Mouse (Mus musculus) adrenal gland, adult 18-20 months (tissue): ENCODE measurements around the gene Mtf1. TPM values are rescaled to one million over a fixed set of nuclear protein-coding genes. Genes with fewer than 3 reads are reported as not detected.

ENCODE experiments used
- DNase-seq, 2 experiments: peaks; one replicate each; pipeline ENCODE4 v3.0.0; 2021 to 2022; ENCODE audit warnings: low spot score in 2 of 2
- total RNA-seq, 2 experiments: library from RNA; stranded (reverse); gene quantifications; 1 replicate in 1 of 2; 2 replicates in 1 of 2; pipeline ENCODE4 v1.2.3; 2021

Gene Mtf1
- total RNA-seq, 2 experiments from 2014 or later = 27.0 TPM

DNA sequence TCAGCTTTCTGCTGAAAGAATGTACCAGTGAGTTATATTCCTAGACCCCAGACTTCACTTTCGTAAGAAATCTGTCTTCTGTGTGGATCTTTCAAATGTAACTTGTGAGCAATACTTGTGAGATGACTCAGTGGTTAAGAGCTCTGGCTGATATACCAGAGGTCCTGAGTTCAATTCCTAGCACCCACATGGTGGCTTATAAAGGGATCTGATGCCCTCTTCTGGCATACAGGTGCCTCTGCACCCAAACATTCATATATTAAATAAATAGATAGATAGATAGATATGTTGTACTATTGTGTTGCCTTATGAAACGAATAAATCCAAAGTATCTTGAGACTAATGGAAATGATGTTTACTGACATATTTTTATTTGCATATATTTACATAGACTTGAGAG lies 5.0 kb upstream of the Mtf1 start:
- no peak for DNase-seq

DNA sequence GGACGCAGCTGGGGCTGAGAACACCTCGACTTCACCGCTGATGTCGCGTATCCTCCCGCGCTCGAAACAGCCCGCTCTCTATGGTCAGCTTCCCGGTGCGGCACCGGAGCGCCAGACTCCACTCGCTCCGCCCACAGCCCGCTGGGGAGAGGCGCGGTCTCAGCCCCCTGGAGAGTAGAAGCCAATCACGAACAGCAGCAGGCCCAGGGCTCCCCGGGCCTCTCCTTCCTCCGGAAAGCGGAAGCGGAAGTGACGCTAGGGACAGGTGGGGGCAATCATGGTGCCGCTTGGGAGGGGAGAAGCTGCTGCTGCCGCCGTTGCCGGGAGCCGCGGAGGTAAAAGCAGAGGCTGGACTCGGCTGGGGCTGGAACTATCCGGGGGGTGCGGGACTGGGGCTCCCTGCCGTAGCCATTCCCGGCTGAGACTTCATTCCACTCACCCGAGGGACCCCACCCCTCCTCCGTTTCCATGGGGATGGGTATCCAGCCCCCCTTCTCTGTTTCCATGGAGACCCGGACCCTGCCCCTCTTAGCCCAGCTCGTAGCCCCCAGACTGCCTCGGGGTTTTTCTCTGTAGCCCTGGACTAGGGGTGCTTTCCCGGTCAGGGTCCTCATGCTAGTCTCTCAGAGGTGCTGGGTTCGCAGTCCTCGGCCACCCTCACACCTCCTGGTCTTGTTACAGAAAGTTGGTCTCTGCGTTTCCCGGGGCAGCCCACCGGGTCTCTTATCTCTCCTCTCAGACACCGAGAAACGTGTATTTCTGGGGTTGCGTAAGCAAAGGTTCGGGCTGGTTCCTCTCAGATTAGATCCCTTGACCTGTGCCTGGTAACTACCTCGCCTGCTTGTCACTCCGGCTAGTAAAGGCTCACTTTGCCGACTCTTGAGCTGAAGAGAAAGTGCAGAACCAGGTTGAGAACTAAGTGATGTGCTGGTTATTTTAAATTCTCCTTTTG lies 681 bp downstream of the Mtf1 start:
- peak; percentile 94 for DNase-seq

DNA sequence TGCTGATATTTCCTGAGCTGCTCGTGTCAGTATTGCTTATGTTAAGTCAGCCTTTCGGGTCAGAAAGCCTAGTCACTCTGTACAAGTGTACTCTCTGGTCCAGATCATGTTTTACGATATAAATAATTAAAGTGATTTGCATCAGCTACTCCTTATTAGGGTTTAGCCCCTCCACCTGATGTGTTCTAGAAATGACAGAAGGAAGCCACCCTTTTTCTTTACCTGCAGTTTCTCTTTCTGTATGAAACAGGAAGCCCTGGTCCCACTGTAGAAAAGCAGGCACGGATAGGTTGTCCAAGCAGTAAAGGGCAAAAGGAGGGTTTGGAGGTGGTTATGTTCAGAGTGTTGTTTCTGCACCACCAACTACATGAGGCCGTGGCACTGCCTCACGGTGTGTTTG lies 1.5 kb downstream of the Mtf1 start:
- no peak for DNase-seq

DNA sequence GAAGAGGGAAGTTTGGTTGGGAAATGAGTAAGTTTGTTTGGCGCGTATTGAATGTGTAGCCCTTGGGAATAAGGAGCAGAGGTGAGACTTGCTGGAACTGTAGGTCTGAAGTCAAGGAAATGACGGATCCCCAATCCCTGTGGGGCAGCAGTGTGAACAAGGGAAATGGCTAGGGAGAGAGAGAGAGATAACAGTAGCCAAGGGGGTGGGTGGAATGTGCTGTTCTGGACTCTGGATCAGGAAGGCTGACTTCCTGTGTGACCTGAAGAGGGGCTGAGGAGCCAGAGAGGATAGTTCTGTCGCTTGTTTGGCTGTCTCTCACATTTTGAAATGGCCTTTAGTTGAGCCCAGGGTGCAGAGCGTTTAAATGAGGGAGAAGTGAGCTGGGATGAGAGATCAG lies 6.6 kb downstream of the Mtf1 start:
- DNase-seq = no peak

- DNase-seq = no peak
These were observed 7.4 kb downstream of the Mtf1 start for GRCm38 (mm10) chr4:124809136-124809883.

DNA sequence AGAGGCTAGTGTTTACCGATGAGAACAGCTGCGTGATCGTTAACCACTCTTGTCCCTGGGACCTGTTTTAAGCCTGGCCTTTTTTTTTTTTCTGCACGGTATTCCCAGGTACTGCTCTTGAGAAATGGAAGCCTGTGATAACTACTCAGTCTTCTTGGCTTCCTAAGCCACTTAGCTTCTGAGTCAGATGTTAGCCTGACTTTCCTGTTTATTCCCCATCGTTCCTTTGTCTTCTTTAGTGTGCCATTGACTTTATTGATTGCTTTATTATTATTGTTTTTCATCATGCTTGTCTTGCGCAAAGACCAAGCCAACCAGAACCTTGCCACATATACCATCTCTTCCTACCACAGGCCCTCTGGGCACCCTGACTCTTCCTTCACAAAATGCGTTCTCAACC lies 8.2 kb downstream of the Mtf1 start:
- no peak for DNase-seq

DNA sequence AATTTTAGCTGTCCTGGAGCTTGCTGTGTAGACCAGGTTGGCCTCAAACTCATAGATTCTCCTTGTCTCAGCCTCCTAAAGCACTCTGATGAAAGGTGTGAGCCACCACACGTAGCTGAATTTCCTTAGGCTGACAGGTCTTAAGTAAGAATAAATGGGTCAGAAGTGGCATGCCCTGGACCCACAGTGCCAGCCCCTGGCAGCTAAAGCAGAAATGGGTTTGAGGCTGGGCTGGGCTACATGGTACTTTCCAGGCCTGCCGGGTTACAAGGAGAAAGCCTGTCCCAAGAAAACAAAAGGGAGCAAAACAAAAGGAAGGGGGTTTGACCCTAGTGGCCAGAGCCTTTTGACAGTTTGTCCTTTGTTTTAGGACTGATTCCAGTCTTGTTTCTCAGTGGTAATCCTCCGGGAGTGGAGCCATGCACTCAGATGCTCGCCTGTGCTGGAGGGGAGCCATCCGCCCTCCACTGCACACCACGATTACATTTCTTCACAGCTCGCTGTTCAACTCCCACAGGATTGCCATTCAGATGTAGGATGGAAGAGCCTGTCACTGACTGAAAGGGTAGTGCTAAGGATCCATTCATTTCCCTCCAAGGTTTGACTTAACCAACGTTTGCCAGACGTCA lies 9.6 kb downstream of the Mtf1 start:
- no peak for DNase-seq

DNA sequence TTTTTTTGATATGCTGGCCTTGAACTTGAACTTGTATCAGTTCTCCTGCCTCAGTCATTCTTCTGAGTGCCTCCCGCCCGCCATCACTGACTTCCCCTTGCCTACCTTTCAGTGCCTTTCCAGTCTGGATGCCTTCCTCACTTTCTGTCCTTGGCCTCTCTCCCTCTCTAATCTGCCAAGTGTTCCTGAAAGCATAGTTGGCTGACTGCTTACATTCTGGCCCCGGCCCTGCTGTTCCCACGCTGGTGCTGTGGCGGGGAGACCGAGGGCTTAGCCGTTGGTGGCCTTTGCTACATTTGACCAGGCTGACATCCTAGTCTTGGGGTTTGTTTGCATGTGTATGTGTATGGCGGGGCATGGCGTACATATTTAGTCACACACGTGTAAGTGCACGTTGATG lies 14.0 kb downstream of the Mtf1 start:
- no peak for DNase-seq

- DNase-seq = peak; percentile 31 to 36
These were observed 15.9 kb downstream of the Mtf1 start for GRCm38 (mm10) chr4:124817803-124818202.

GRCm38 (mm10) chr4:124818832-124819231 lies 16.9 kb downstream of the Mtf1 start:
- DNase-seq = no peak

GRCm38 (mm10) chr4:124824967-124825366 lies 23.1 kb downstream of the Mtf1 start:
- no peak for DNase-seq

DNA sequence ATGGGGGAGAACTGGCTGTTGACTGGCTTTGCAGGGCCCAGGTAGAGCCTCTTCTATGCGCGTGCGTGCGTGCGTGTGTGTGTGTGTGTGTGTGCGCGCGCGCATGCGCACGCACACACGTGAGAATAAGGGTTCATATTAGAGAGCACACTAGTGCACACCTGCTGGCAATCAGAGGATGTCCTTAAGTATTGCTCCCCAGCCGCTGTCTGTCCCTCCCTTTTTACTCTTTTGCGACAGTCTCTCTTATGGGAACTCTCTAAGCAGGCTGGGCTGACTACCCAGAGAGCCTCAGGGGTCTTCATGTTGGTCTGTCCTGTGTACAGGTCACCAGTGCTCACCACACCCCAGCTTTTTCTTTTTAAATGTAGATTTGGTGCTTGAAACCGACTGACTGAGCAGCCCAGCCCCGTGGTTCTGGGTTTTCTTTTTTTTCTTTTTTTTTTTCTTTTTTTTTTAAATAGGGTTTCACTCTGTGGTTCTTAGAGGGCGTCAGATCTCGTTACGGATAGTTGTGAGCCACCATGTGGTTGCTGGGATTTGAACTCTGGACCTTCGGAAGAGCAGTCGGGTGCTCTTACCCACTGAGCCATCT lies 23.6 kb downstream of the Mtf1 start:
- DNase-seq = no peak

DNA sequence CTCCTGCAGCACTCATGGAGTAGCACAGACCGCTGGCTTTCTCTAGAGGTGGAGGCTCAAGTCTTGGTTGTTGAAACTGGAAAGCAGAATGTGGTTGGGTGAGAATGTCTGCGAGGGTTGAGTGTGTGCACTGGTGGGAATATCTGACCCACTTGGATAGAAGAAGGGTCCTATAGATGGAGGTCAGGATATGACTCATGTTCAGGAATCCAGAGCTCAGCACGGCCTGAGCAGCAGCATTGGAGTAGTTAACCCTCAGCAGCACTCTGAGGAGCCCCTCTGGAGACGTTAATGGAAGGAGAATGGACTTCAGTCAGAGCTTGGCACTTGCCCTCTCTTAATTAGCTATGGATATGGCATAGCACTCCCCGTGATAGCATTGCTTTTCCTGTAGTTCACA lies 27.8 kb downstream of the Mtf1 start:
- no peak for DNase-seq

DNA sequence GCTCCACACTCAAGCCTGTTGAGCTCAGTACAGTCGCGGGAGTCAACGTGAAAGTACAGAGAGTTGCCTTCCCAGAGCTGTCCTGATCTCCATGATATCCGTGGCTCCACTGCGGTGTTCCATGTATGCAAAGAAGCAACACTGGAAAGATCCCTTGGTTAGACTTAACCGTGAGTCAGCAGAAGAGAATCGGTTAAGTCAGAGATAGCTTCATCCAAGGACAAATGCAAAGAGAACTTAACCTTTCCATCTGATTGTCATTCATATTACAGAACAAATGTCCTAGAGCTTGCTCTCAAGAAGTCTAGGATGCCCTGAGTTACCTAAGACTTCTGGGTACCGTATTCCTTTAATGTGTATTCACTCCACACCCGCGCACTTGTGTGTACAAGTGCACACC lies 30.9 kb downstream of the Mtf1 start:
- DNase-seq = no peak

DNA sequence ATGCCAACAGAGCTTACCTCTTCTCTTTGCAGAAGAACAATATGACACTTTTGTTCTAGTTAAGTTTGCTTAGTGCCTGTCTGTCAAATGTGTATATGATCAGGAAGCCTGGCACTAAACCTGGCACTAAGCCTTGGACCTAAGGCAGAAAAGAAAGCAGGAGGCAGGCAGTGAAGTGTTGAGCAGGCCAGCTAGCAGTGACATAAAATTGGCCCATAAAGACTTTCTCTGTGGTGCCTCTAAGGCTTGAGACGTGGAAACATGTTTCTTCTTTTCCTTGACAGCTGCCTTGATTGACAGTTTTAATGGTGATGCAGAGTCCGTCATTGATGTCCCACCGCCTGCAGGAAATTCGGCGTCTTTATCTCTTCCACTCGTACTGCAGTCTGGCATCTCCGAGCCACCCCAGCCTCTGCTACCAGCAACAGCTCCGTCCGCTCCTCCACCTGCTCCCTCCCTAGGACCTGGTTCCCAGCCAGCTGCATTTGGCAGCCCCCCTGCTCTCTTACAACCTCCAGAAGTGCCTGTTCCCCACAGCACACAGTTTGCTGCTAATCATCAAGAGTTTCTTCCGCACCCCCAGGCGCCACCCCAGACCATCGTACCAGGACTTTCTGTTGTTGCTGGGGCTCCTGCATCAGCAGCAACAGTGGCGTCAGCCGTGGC lies 36.3 kb downstream of the Mtf1 start:
- no peak for DNase-seq

GRCm38 (mm10) chr4:124840998-124841397 lies 39.1 kb downstream of the Mtf1 start:
- no peak for DNase-seq

GRCm38 (mm10) chr4:124843493-124843892 lies 41.6 kb downstream of the Mtf1 start:
- no peak for DNase-seq

DNA sequence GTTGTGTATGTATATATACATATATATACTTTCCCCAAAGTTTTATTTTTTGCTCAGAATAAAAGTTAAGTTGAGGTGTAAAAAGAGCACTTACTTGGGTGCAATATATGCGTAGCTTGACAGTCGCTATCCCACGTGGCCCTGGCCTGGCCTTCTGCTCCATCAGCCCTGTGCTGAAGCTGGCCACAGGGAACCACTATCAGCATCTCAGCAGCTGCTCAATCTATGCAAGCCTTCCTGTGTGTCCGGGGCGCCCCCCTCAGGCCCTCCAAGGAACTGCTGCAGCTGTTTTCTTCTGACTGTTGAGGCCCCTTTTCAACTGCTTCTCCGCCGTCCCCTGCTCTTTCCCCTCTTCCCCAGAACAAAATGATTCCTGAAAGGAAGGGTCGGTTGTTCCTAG lies 45.7 kb downstream of the Mtf1 start:
- peak; percentile 77 to 80 for DNase-seq

GRCm38 (mm10) chr4:124849631-124850260 lies 47.8 kb downstream of the Mtf1 start:
- DNase-seq = peak; percentile 26 to 34

GRCm38 (mm10) chr4:124850261-124850913 lies 48.5 kb downstream of the Mtf1 start, which contains the start of gene Yrdc:
TSS of gene Yrdc (plus strand) at chr4:124850679.
- DNase-seq = peak; percentile 91 to 93
